Mouse (Mus musculus) ES-CJ7 (cell line): ENCODE measurements around the gene Wdr31.

Source experiments
- DNase-seq: peaks from one replicate; pipeline ENCODE4 v3.0.0; 2011; ENCODE audit warnings: low read depth, low spot score

The Wdr31 gene

GRCm38 (mm10) chr4:62470598-62471051, at the start of gene Wdr31:
Wdr31 (minus strand) TSS chr4:62470896.
- DNase-seq = peak; percentile 82

- peak; percentile 88 for DNase-seq
Measured at GRCm38 (mm10) chr4:62519849-62520233, 49.1 kb upstream of the Wdr31 start, which contains the start of gene Alad. Alad (minus strand) TSS chr4:62519918.

GRCm38 (mm10) chr4:62519122-62519848, 48.6 kb upstream of the Wdr31 start:
- DNase-seq = peak; percentile 74

GRCm38 (mm10) chr4:62518416-62519121, 47.9 kb upstream of the Wdr31 start:
- DNase-seq = no peak

GRCm38 (mm10) chr4:62517538-62518415, 47.1 kb upstream of the Wdr31 start:
- no peak for DNase-seq

GRCm38 (mm10) chr4:62517046-62517445, 46.4 kb upstream of the Wdr31 start:
- no peak for DNase-seq

GRCm38 (mm10) chr4:62516579-62516978, 45.9 kb upstream of the Wdr31 start:
- DNase-seq = no peak

- DNase-seq = no peak
Measured at GRCm38 (mm10) chr4:62516079-62516478, 45.4 kb upstream of the Wdr31 start.

GRCm38 (mm10) chr4:62515490-62515889, 44.8 kb upstream of the Wdr31 start:
- DNase-seq = no peak

GRCm38 (mm10) chr4:62514995-62515394, 44.3 kb upstream of the Wdr31 start:
- no peak for DNase-seq

GRCm38 (mm10) chr4:62513998-62514506, 43.4 kb upstream of the Wdr31 start:
- DNase-seq = peak; percentile 55

GRCm38 (mm10) chr4:62509946-62510345, 39.2 kb upstream of the Wdr31 start:
- DNase-seq = no peak

GRCm38 (mm10) chr4:62508839-62509238, 38.1 kb upstream of the Wdr31 start:
- no peak for DNase-seq

- DNase-seq = peak; percentile 47
Measured at GRCm38 (mm10) chr4:62506798-62507197, 36.1 kb upstream of the Wdr31 start.

- no peak for DNase-seq
Measured at GRCm38 (mm10) chr4:62505991-62506390, 35.3 kb upstream of the Wdr31 start.

GRCm38 (mm10) chr4:62503374-62503970, 32.8 kb upstream of the Wdr31 start, which contains the start of gene Hdhd3:
Hdhd3 (minus strand) TSS chr4:62503467.
- DNase-seq = no peak

- DNase-seq = no peak
Measured at GRCm38 (mm10) chr4:62502969-62503368, 32.3 kb upstream of the Wdr31 start.

- DNase-seq = peak; percentile 96
Measured at GRCm38 (mm10) chr4:62501964-62502732, 31.5 kb upstream of the Wdr31 start.

GRCm38 (mm10) chr4:62501534-62501933, 30.8 kb upstream of the Wdr31 start:
- DNase-seq = no peak

- DNase-seq = no peak
Measured at GRCm38 (mm10) chr4:62500799-62501198, 30.1 kb upstream of the Wdr31 start.
